Mouse (Mus musculus) hindbrain, embryonic 11.5 days (tissue): ENCODE data around the gene Rtcb. TPM values are rescaled to one million over a fixed set of nuclear protein-coding genes. Genes with fewer than 3 reads are reported as not detected.

Experiments
- ATAC-seq: fragments of 200-750 bp; cut with Nextera tagmentation; 2 replicates; pipeline ENCODE4 v1.8.0; 2017; ENCODE audit warnings: mild to moderate bottlenecking, moderate TSS enrichment, moderate library complexity; ENCODE audit not compliant: low FRiP score
- DNase-seq: peaks from one replicate; pipeline ENCODE4 v3.0.0-alpha.2; 2015; ENCODE audit warnings: low spot score
- H3K27ac ChIP-seq: fragments of 300-500 bp; sonication (generic); 2 replicates; pipeline ENCODE4 v1.5.1; 2014; ENCODE audit warnings: mild to moderate bottlenecking, low read depth, low read length
- H3K27me3 ChIP-seq: fragments of 300-500 bp; sonication (generic); 2 replicates; pipeline ENCODE4 v1.6.1; 2014; ENCODE audit warnings: mild to moderate bottlenecking, low read length, moderate library complexity, mixed read lengths; ENCODE audit not compliant: control insufficient read depth, insufficient read depth
- H3K36me3 ChIP-seq: fragments of 300-500 bp; sonication (generic); 2 replicates; pipeline ENCODE4 v1.6.1; 2014; ENCODE audit warnings: mild to moderate bottlenecking, low read length, moderate library complexity, mixed read lengths; ENCODE audit not compliant: control insufficient read depth, insufficient read depth
- H3K4me1 ChIP-seq: fragments of 300-500 bp; sonication (generic); replicated peaks from 2 replicates; pipeline ENCODE4 v1.6.1; 2014; ENCODE audit warnings: low read length, mixed read lengths; ENCODE audit not compliant: control insufficient read depth, insufficient read depth
- H3K4me2 ChIP-seq: fragments of 300-500 bp; sonication (generic); replicated peaks from 2 replicates; pipeline ENCODE4 v1.6.1; 2014; ENCODE audit warnings: mild to moderate bottlenecking, low read depth, low read length
- H3K4me3 ChIP-seq: fragments of 300-500 bp; sonication (generic); 2 replicates; pipeline ENCODE4 v1.5.1; 2014; ENCODE audit warnings: low read depth, low read length
- H3K9ac ChIP-seq: fragments of 300-500 bp; sonication (generic); 2 replicates; pipeline ENCODE4 v1.6.1; 2014; ENCODE audit warnings: low read depth, low read length
- H3K9me3 ChIP-seq: fragments of 300-500 bp; sonication (generic); 2 replicates; pipeline ENCODE4 v1.6.1; 2016; ENCODE audit warnings: low read length; ENCODE audit not compliant: control insufficient read depth
- WGBS: fragments of 180-500 bp; shearing (Covaris S2); extraction: QIAGEN DNeasy Blood & Tissue Kit; methylation state at CpG from one replicate; pipeline ENCODE4 v1.1.7; 2014; 5-methylcytosine and 5-hydroxymethylcytosine counted together
- polyA plus RNA-seq: library from polyadenylated mRNA; unstranded; fragments of >200 nt; fragmentation: Nextera tagmentation; extraction: Ambion mirVana; gene quantifications from 2 replicates; pipeline ENCODE4 v1.2.1, GENCODE M21; 2014

Rtcb gene
- polyA plus RNA-seq, 1 experiment from 2014 or later, result 173 TPM

- no peak overlapping the region for H3K27ac ChIP-seq
- ATAC-seq (no peak), DNase-seq (no peak)
- H3K4me2 ChIP-seq, result no peak overlapping the region
- WGBS, result 59% methylated on average over 8 of the region's 8 CpGs
- no peak overlapping the region for H3K4me3 ChIP-seq
- H3K9me3 ChIP-seq, result 0 out of 2 replicates have a peak, but pooled peaks cover 3% of the 10 kb centered on the region
- no peak overlapping the region for H3K9ac ChIP-seq
- no peaks in the 10 kb centered on the region for H3K27me3 ChIP-seq
- H3K36me3 ChIP-seq, result no peaks in the 10 kb centered on the region
- H3K4me1 ChIP-seq, result no peaks in the 10 kb centered on the region
Measured at GRCm38 (mm10) chr10:85969894-85970620, 12.4 kb upstream of the Rtcb start.

- ATAC-seq, result no peak
- H3K4me1 ChIP-seq, result no peaks in the 10 kb centered on the region
- no peaks in the 10 kb centered on the region for H3K36me3 ChIP-seq
- H3K4me3 ChIP-seq, result no peak overlapping the region
- H3K27me3 ChIP-seq, result no peaks in the 10 kb centered on the region
- H3K9ac ChIP-seq, result no peak overlapping the region
- DNase-seq, result no peak
- no peak overlapping the region for H3K4me2 ChIP-seq
- no peak overlapping the region for H3K27ac ChIP-seq
- no peaks in the 10 kb centered on the region for H3K9me3 ChIP-seq
- 54% methylated on average over 2 of the region's 2 CpGs for WGBS
Measured at GRCm38 (mm10) chr10:85968731-85969130, 11.1 kb upstream of the Rtcb start.

GRCm38 (mm10) chr10:85968157-85968634 lies 10.6 kb upstream of the Rtcb start:
- Histone ChIP-seq H3K27me3 (no peaks in the 10 kb centered on the region), H3K9me3 (no peaks in the 10 kb centered on the region), H3K27ac (no peak overlapping the region), H3K4me3 (no peak overlapping the region), H3K4me2 (no peak overlapping the region), H3K9ac (no peak overlapping the region), H3K36me3 (no peaks in the 10 kb centered on the region), H3K4me1 (no peaks in the 10 kb centered on the region)
- WGBS, result 16% methylated on average over 7 of the region's 7 CpGs
- DNase-seq, result peak; percentile 91
- peak; percentile 45; the same call in 1 of the 2 replicates for ATAC-seq

GRCm38 (mm10) chr10:85967411-85968156 lies 10.0 kb upstream of the Rtcb start:
- Histone ChIP-seq H3K4me2 (no peak overlapping the region), H3K27me3 (no peaks in the 10 kb centered on the region), H3K9ac (no peak overlapping the region), H3K27ac (no peak overlapping the region), H3K4me3 (no peak overlapping the region), H3K4me1 (no peaks in the 10 kb centered on the region), H3K36me3 (no peaks in the 10 kb centered on the region), H3K9me3 (no peaks in the 10 kb centered on the region)
- DNase-seq, result no peak
- ATAC-seq, result no peak; the same call in 1 of the 2 replicates
- 69% methylated on average over 17 of the region's 17 CpGs for WGBS

- DNase-seq, result no peak
- Histone ChIP-seq H3K4me3 (no peak overlapping the region), H3K36me3 (no peaks in the 10 kb centered on the region), H3K27ac (no peak overlapping the region), H3K27me3 (no peaks in the 10 kb centered on the region), H3K9me3 (no peaks in the 10 kb centered on the region), H3K4me1 (no peaks in the 10 kb centered on the region), H3K4me2 (no peak overlapping the region), H3K9ac (no peak overlapping the region)
- ATAC-seq, result no peak
- 68% methylated on average over 2 of the region's 2 CpGs for WGBS
Measured at GRCm38 (mm10) chr10:85966476-85966875, 8.9 kb upstream of the Rtcb start.

- Histone ChIP-seq H3K36me3 (no peaks in the 10 kb centered on the region), H3K9me3 (no peaks in the 10 kb centered on the region), H3K27me3 (no peaks in the 10 kb centered on the region), H3K4me2 (no peak overlapping the region), H3K27ac (no peak overlapping the region), H3K4me1 (no peaks in the 10 kb centered on the region), H3K4me3 (no peak overlapping the region), H3K9ac (no peak overlapping the region)
- DNase-seq (no peak), ATAC-seq (no peak)
- 88% methylated on average over 7 of the region's 7 CpGs for WGBS
Measured at GRCm38 (mm10) chr10:85964316-85964715, 6.7 kb upstream of the Rtcb start.

GRCm38 (mm10) chr10:85962897-85963296 lies 5.3 kb upstream of the Rtcb start:
- Histone ChIP-seq H3K27me3 (no peaks in the 10 kb centered on the region), H3K4me3 (no peak overlapping the region), H3K36me3 (no peaks in the 10 kb centered on the region), H3K4me1 (no peaks in the 10 kb centered on the region), H3K4me2 (no peak overlapping the region), H3K27ac (no peak overlapping the region), H3K9ac (no peak overlapping the region), H3K9me3 (no peaks in the 10 kb centered on the region)
- 75% methylated on average over 9 of the region's 9 CpGs for WGBS
- DNase-seq (no peak), ATAC-seq (no peak)

- H3K4me2 ChIP-seq, result peak overlapping the region; percentile 68
- peak overlapping the region; percentile 89 for H3K4me3 ChIP-seq
- DNase-seq (no peak), ATAC-seq (peak; percentile 45; the same call in 1 of the 2 replicates)
- H3K9ac ChIP-seq, result peak overlapping the region; percentile 86
- H3K36me3 ChIP-seq, result 0 out of 2 replicates have a peak, but pooled peaks cover 2% of the 10 kb centered on the region
- H3K4me1 ChIP-seq, result no peaks in the 10 kb centered on the region; the same call in 1 of the 2 replicates
- no peaks in the 10 kb centered on the region for H3K27me3 ChIP-seq
- WGBS, result 7% methylated on average over 20 of the region's 20 CpGs
- H3K27ac ChIP-seq, result peak overlapping the region; percentile 51; the same call in 1 of the 2 replicates
- H3K9me3 ChIP-seq, result no peaks in the 10 kb centered on the region
Measured at GRCm38 (mm10) chr10:85956871-85957419, 678 bp downstream of the Rtcb start.
